Mouse (Mus musculus) frontal cortex, postnatal 36 days (tissue): Measurements from ENCODE around the gene Gm21915.

Experiments
- DNase-seq, 2 experiments: peaks; one replicate each; pipeline ENCODE4 v3.0.0; 2022; ENCODE audit warnings: low spot score in 2 of 2

The Gm21915 gene

GRCm38 (mm10) chr9:40670313-40670712 is at the start of gene Gm21915:
Gene Gm21915 (plus strand): TSS chr9:40670613.
- no peak for DNase-seq

DNA sequence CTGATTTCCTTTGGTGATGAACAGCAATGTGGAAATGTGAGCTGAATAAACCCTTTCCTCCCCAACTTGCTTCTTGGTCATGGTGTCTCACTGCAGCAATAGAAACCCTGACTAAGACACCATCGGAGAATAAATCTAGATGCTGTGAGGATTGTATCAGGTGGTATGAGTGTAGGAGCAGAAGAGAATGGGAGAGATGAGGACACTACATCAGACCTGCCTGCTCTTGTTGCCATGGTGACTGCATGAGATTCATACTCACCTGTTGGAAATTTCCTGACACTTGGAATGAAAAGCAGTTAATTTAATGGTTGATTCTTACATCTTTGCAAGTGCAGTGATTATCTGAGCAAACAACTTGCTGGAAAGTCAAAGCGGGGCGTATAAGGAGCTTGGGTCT is 48.1 kb upstream of the Gm21915 start:
- DNase-seq: no peak

DNA sequence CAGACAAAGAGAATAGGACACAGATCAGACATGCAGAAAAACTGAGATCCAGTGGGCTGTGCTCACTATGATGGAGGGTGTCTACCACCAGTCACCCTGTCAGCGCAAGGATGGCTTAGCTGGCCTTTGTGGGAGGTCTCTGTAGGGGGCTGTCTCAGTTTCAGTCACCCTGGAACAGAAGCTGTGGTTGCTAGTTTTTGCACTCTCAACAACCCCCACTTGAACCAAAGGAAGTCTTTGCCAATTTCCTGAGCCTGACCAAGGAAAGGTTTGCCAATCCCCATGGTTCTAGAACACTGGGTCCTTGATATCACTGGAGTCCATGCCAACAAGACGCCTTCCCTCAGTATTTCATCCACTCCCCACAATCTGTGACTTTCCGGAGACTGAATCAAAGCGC is 47.6 kb upstream of the Gm21915 start:
- no peak for DNase-seq

DNA sequence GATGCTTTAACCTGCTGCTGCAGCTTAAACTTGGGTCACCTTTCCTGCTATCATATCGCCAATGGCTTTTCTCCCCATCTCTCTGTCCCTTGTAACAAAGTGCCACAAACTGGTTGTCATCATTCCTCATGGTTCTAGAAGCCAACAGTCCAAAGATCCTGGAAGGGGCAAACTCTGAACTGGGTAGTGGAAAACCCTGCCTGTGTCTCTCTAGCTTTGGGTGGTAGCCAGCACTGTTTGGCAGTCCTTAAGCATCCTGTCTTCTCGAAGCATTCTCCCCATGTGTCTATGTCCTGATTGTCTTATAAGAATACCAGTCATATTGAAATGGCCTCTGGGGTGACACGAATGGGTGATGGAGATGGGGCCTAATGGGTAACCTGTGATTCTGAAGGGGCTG is 45.1 kb upstream of the Gm21915 start:
- DNase-seq: no peak

GRCm38 (mm10) chr9:40626566-40626965 is 43.8 kb upstream of the Gm21915 start:
- DNase-seq: no peak

GRCm38 (mm10) chr9:40627146-40627713 is 43.2 kb upstream of the Gm21915 start:
- no peak for DNase-seq

DNA sequence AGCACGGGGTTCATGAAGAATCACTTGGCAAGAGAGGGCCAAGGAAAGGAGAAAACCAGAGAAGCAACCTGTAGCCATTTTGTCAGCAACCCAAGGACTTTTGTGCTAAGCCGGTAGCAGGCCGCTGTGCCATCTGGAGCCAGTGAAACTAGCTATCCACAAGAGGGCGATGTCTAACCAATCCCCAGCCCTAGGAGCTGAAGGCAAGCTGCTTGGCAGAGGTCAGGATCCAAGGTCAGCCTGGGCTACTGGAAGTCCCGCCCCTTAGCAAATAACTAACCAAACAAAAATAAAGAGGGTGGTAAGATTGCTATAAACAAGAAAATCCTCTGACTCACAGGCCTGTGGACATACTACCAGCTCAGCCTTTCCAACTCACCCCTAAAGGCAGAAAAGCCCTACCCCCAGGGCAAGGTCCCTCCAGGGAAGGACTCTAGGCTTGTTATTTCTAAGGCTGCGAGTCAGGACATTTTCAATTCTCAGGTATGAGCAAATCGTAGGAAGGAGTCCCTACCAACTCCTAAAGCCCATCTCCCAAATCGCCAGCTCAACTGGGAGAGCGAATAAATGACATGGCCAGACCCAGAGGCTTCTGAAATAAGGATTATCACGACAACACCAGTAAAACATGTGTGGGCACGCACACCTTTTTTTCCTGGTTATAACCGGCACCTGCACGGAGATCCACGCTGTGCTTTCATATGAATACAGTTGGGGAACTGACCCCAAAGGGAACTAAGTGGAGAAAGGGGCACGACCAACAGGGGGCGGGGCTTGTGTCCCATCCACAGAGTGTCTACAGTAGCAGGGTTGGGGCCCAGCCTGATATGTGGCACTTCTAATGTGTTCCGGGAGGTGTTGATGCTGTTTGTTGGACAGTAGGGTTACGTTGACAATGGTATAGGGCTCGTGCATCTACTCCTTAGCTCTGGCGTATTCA is 42.0 kb upstream of the Gm21915 start:
- peak in 1 of 2 experiments; percentile 53 for DNase-seq

GRCm38 (mm10) chr9:40629441-40629840 is 41.0 kb upstream of the Gm21915 start:
- no peak for DNase-seq

DNA sequence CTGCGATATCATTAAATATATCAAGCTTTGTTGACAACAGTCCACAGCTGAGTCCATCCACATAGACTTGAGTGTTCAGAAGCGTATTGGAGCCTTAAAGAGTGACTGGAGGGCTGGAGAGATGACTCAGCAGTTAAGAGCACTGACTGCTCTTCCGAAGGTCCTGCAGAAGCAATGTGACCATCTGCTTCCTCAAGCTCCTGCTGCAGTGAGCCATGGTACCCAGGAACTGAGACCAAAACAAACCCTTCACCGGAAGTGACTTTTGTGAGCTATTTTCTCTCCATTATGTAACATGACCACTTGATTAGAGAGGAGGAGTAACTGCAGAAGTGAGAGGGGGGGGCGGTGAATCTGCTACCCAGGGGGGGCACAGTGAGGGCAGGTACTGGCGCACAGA is 39.3 kb upstream of the Gm21915 start:
- DNase-seq: no peak

DNA sequence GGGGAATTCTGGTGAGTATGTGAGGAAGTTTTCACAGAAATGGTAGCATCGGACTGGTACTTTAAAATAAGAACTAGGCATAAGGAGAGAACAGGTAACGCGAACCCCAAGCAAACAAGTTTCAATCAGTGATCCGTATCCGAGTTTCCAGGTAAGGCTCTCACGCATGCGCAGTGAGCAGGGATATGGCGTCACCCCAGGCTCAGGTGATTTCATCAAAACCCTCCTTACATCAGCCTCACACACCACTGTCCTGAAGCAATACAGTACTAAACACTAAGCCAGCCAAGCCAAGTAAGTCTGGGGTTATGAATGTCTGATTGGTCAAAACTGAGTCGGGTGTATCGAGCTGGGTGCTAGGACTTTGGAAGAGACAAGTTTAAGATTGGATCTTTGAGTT is 38.9 kb upstream of the Gm21915 start:
- DNase-seq: no peak

DNA sequence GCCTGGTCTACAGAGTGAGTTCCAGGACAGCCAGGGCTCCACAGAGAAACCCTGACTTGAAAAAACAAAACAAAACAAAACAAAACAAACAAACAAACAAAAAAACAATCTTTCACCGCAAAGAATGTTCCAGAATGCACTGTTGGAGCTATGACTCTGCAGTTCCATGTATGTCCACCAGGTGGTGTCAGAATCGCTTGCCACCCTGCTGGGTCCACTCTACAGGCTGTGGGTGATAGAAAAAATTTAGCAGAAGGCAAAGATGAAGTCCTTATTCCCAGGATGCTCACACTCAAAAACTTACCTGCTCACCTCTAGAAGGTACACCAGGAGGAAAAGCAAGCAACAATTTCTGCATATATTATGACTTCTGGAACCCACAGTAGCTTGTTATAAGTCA is 34.4 kb upstream of the Gm21915 start:
- DNase-seq: peak in 1 of 2 experiments; percentile 82

GRCm38 (mm10) chr9:40637705-40638393 is 32.6 kb upstream of the Gm21915 start:
- no peak for DNase-seq

DNA sequence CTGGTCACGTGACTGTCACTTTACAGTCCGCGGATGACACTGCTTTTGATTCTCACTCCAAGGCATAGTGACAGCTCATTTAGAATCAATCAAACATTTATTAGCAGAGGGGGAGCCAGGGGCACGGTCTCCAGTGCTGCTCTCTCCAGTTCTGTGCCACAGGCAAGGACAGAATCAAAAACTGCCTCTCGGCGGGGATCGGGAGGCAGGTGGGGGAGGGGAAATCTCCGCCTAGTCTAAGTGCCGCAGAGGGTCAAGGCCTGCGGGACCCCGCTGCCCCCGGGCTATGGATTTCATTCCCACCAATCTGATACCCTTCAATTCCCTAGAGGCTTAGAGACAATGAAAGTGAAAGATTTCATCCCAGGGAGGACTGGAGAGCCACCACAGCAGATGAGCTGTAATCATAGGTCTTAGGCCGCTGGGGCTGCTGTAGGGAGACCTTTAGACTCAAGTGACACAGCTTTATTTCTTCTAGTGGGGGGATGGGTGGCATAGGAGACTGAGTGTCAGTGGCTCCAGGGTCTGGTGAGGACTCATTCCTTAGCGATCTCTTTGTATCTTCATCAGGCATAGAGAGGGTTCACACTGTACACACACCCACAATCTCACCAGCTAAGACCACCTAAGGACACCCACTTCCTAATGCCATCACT is 31.9 kb upstream of the Gm21915 start:
- no peak for DNase-seq

- no peak for DNase-seq
Measured at GRCm38 (mm10) chr9:40639536-40640187, 30.8 kb upstream of the Gm21915 start.

GRCm38 (mm10) chr9:40641318-40641717 is 29.1 kb upstream of the Gm21915 start:
- no peak for DNase-seq

DNA sequence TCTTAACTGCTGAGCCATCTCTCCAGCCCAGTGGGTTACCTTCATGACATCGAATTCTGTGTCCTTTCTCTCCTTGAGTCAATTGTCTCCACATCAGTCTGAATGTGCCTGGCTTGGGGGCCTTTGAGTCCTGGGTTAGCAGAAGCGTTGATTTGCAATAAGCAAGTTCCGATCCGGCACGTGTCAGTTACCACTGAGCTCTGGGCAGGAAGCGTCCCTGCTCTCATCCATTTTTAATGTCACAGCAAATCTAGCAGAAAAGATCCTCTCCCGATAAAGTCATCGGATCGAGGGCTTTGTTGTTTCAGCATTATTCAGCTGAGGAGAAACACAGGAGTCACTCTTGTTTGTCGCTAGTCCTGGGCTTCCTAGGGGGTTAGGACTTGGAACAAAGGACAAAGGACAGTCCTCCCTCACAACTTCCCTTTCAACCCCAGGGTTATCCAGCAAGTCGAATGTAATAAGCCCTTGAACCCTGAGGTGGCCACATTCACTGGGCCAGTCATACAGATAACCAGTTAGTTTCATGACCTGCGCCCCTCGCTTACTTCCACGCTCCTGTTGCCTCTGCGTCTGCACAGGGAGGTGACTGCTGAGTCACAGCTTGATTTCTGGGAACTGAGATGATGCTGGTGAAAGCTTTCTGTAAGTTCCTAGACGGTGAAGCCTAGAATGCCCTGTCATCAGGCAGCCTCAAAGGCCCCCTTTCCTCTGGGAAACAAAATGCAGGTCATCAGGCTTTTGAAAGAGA is 27.8 kb upstream of the Gm21915 start:
- no peak for DNase-seq

DNA sequence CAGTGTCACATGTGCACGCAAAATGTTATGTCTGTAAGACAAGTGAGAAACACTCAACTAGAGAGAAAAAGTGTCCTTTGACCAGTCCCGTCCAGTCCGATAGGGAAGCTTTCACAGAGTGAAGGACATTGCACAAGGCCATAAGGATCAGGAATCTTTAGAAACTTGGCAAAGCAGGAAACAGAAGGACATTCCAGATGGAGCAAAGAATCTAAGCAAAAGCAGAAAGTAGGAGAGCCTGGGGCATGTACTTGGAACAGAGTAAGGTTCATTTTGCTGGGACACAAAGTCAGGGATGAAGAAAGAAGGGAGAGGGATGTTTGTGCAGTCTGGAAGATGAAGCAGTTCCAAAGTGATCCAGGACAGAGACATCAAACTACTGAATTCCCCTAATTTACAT is 21.0 kb upstream of the Gm21915 start:
- DNase-seq: no peak

GRCm38 (mm10) chr9:40649983-40650382 is 20.4 kb upstream of the Gm21915 start:
- DNase-seq: no peak

GRCm38 (mm10) chr9:40651239-40651859 is 19.1 kb upstream of the Gm21915 start:
- no peak for DNase-seq

- no peak for DNase-seq
Measured at GRCm38 (mm10) chr9:40652757-40653156, 17.7 kb upstream of the Gm21915 start.
